Mouse (Mus musculus): ENCODE results near the gene Tmem145.

- TF ChIP-seq CTCF (conservative IDR thresholded peaks at IDR 0.05; ENCODE audit: insufficient read depth, insufficient read length, low read depth, low read length) (no peak), POLR2A (IDR thresholded peaks at IDR 0.05; ENCODE audit: low read depth, low read length) (no peak)
These were observed 39.5 kb upstream of the Tmem145 start for GRCm38 (mm10) chr7:25266180-25266962.
